Mouse (Mus musculus): ENCODE data around the gene Scand1. TPM values are rescaled to one million over a fixed set of nuclear protein-coding genes. Genes with fewer than 3 reads are reported as not detected.

Scand1 gene
- total RNA-seq, 2 experiments from 2014 or later, result 96.9 to 106 TPM

DNA sequence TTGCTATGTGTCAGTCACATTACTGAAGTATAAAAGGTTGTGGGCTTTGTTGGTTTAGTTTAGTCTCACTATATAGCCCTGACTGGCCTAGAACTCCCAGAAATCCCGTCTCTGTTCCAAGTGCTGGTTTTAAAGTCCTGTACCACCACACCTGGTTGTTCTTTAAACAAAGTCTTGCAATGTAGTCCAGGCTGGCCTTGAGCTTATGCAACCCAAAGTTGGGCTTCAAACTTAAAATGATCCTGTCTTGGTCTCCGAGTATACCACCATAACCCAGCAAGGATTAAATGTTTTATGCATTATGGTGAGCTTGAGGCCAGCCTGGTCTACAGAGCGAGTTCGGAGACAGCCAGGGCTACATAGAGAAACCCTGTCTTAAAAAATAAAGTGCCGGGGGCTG, 2.6 kb downstream of the Scand1 start:
- intact Hi-C loops (cut with DNase I), result no loop called here
- DNase-seq, result no peak

GRCm38 (mm10) chr2:156307261-156307660, 5.2 kb downstream of the Scand1 start:
- peak; percentile 32 for DNase-seq
- intact Hi-C loops (cut with DNase I), result no loop called here

- intact Hi-C loops (cut with DNase I), result no loop called here
- no peak for DNase-seq
These were observed 6.7 kb downstream of the Scand1 start for GRCm38 (mm10) chr2:156305818-156306217.

- peak; percentile 15 for DNase-seq
- intact Hi-C loops (cut with DNase I), result no loop called here
These were observed 8.2 kb downstream of the Scand1 start for GRCm38 (mm10) chr2:156304351-156304750.

DNA sequence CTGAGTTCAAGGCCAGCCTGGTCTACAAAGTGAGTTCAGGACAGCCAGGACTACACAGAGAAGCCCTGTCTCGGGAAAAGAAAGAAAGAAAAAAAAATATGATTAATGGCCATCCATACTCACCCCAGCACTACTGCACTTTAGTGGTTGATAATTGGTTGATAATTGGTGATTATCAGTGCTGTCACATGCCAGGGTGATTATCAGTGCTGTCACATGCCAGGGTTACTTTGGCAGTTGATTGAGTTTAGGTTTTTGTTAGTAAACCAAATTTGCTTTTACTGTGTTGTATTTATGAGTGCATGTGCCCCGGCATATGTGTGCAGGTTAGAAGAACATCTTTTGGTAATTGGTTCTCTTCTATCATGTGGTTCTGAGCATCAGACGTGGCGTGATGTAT, 10.4 kb downstream of the Scand1 start:
- intact Hi-C loops (cut with DNase I), result no loop called here
- DNase-seq, result no peak

- intact Hi-C loops (cut with DNase I), result no loop called here
- DNase-seq, result no peak
These were observed 14.0 kb downstream of the Scand1 start for GRCm38 (mm10) chr2:156298458-156298857.

GRCm38 (mm10) chr2:156297653-156298052, 14.9 kb downstream of the Scand1 start:
- DNase-seq, result no peak
- intact Hi-C loops (cut with DNase I), result no loop called here

DNA sequence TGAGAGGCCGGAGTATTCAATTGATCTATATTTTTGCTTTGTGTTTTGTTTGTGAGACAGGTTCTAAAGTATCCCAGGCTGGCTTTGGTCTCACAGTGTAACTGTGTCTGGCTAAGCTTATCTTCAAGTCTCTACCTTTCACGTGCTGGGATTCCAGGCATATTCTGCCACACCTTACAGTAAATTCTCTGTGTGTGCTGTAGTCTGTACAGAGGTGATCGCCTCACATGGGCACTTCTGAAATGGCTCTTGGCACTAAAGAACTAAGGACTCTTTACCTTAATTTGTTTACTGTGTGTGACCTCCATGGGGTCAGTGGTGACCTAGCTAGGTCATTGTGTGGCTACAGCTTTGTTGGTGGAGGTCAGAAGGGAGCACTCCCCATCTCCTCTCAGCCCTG, 16.3 kb downstream of the Scand1 start:
- intact Hi-C loops (cut with DNase I), result no loop called here
- DNase-seq, result no peak

- DNase-seq, result no peak
- intact Hi-C loops (cut with DNase I), result no loop called here
These were observed 16.9 kb downstream of the Scand1 start for GRCm38 (mm10) chr2:156295601-156296063.

GRCm38 (mm10) chr2:156291998-156292397, 20.5 kb downstream of the Scand1 start:
- intact Hi-C loops (cut with DNase I), result no loop called here
- DNase-seq, result no peak

- peak; percentile 10 for DNase-seq
- intact Hi-C loops (cut with DNase I), result no loop called here
These were observed 22.8 kb downstream of the Scand1 start for GRCm38 (mm10) chr2:156289552-156290160.

- intact Hi-C loops (cut with DNase I), result no loop called here
- no peak for DNase-seq
These were observed 24.3 kb downstream of the Scand1 start for GRCm38 (mm10) chr2:156288222-156288621.

DNA sequence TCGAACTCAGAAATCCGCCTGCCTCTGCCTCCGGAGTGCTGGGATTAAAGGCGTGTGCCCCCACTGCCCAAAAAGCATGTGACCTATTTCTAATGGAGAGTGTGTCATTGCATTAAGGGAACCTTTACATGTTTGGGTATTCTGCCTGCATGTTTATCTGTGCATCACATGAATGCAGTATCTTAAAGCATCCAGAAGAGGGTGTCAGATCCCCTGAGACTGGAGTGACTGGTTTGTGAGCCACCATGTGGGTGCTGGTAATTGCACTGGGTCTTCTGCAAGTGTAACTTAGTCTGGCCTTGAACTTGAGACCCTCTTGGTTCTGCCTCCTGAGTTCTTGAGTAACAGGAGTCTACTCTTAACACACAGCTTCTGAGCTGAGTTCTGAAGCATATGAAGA, 25.8 kb downstream of the Scand1 start:
- intact Hi-C loops (cut with DNase I), result no loop called here
- no peak for DNase-seq

- no peak for DNase-seq
- intact Hi-C loops (cut with DNase I), result no loop called here
These were observed 27.3 kb downstream of the Scand1 start for GRCm38 (mm10) chr2:156285161-156285560.

DNA sequence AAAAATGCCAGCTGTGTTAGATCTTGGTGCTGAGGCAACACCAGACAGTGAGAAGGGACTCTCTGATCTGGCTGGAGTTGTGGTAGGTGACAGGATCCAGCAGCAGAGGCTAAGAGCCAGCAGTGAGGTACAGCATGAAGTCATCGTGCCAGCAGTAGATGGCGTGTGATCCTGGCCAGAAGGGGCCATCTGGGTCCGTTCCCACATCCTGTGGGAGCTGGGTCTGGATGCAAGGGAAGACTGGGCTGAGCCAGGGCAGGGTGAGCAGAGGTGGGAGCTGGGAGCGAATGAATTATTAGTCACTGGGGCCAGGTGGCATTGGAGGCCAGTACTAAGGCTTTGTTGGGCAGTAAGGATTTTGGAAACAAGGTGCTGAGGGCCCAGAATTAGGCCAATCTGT, 31.3 kb downstream of the Scand1 start:
- intact Hi-C loops (cut with DNase I), result no loop called here
- DNase-seq, result peak; percentile 17

GRCm38 (mm10) chr2:156278226-156279017, 34.1 kb downstream of the Scand1 start:
- peak; percentile 77 for DNase-seq
- intact Hi-C loops (cut with DNase I), result loop anchor here (10.0 kb wide), 1 partner anchor 94 kb away; the partner anchor contains the start of gene Rbm39

- no peak for DNase-seq
- intact Hi-C loops (cut with DNase I), result loop anchor here (10.0 kb wide), 1 partner anchor 88 kb away; the partner anchor contains the start of gene Rbm39
These were observed 40.0 kb downstream of the Scand1 start for GRCm38 (mm10) chr2:156272553-156272952.

- no peak for DNase-seq
- intact Hi-C loops (cut with DNase I), result no loop called here
These were observed 44.9 kb downstream of the Scand1 start for GRCm38 (mm10) chr2:156267636-156268035.

DNA sequence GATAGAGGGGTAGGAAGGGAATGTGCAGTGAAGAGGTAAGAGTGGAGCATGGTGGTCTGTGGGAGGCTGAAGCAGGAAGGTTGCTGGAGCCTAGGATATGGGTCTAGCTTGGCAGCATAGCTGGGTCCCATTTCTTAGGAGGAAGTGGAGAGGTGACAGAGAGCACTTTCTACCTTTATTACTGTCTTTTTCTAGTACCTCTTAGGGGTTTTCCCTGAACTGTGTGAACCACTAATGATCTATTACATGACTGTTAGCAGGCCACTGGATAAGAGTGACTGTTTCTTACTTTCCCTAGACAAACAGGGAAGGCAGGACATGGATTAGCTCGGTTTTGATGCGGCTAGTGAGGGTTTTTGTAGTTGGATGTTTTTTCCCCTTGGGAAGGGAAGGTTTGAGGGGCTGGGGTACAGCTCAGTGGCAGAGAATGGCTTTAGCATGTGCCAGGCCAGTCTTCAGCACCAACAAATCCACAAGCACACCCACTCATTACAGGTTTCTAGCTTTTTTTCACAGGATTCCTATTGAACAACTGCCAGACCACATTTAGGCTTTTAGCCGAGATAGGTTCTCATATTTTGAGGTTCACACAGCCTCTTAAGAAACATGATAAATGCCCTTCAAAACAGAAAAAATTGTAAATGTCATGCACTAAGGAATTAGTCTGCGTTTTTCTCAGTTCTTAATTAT, 49.2 kb downstream of the Scand1 start:
- intact Hi-C loops (cut with DNase I), result no loop called here
- no peak for DNase-seq
